Mouse (Mus musculus) liver, embryonic 13.5 days (tissue): Measurements from ENCODE around the gene Mlph. TPM values are rescaled to one million over a fixed set of nuclear protein-coding genes. Genes with fewer than 3 reads are reported as not detected.
A peak's percentile ranks its signal among the peaks of the same experiment; 100 is the strongest.

Experiments used
- ATAC-seq: fragments of 200-750 bp; cut with Nextera tagmentation; 2 replicates; pipeline ENCODE4 v1.8.0; 2017; ENCODE audit warnings: low read depth, mild to moderate bottlenecking, moderate number of reproducible peaks, moderate library complexity
- DNase-seq: peaks from one replicate; pipeline ENCODE4 v3.0.0; 2022
- H3K27ac ChIP-seq: fragments of 300-500 bp; sonication (generic); 2 replicates; pipeline ENCODE4 v1.5.1; 2015; ENCODE audit warnings: moderate library complexity, mild to moderate bottlenecking, inconsistent platforms
- H3K27me3 ChIP-seq: fragments of 300-500 bp; sonication (generic); 2 replicates; pipeline ENCODE4 v1.6.1; 2015; ENCODE audit warnings: mild to moderate bottlenecking, inconsistent platforms
- H3K36me3 ChIP-seq: fragments of 300-500 bp; sonication (generic); 2 replicates; pipeline ENCODE4 v1.6.1; 2015; ENCODE audit warnings: mild to moderate bottlenecking, inconsistent platforms
- H3K4me1 ChIP-seq: fragments of 300-500 bp; sonication (generic); replicated peaks from 2 replicates; pipeline ENCODE4 v1.6.1; 2015; ENCODE audit warnings: inconsistent platforms
- H3K4me2 ChIP-seq: fragments of 300-500 bp; sonication (generic); 2 replicates; pipeline ENCODE4 v1.6.1; 2015; ENCODE audit warnings: inconsistent platforms, mild to moderate bottlenecking, moderate library complexity
- H3K4me3 ChIP-seq: fragments of 300-500 bp; sonication (generic); replicated peaks from 2 replicates; pipeline ENCODE4 v1.5.1; 2015; ENCODE audit warnings: mild to moderate bottlenecking, inconsistent platforms
- H3K9ac ChIP-seq: fragments of 300-500 bp; sonication (generic); 2 replicates; pipeline ENCODE4 v1.6.1; 2015; ENCODE audit warnings: mild to moderate bottlenecking, inconsistent platforms
- H3K9me3 ChIP-seq: fragments of 300-500 bp; sonication (generic); replicated peaks from 2 replicates; pipeline ENCODE4 v1.6.1; 2016; ENCODE audit warnings: inconsistent platforms
- WGBS: fragments of 180-500 bp; shearing (Covaris S2); methylation state at CpG from one replicate; pipeline ENCODE4 v1.1.7; 2015; ENCODE audit not compliant: insufficient replicate concordance; 5-methylcytosine and 5-hydroxymethylcytosine counted together
- polyA plus RNA-seq: library from polyadenylated mRNA; unstranded; fragments of >200 nt; fragmentation: Nextera tagmentation; extraction: Ambion mirVana; gene quantifications from 2 replicates; pipeline ENCODE4 v1.2.1, GENCODE M21; 2015

Gene Mlph
- polyA plus RNA-seq, 1 experiment from 2014 or later: 0.07 TPM

GRCm38 (mm10) chr1:90969881-90970390 lies 55.1 kb downstream of the Mlph start:
- Histone ChIP-seq H3K4me3 (no peak overlapping the region), H3K36me3 (no peaks in the 10 kb centered on the region), H3K9me3 (no peaks in the 10 kb centered on the region), H3K4me1 (peaks cover 20% of the 10 kb centered on the region; the same call in 1 of the 2 replicates), H3K27me3 (no peaks in the 10 kb centered on the region), H3K27ac (no peak overlapping the region), H3K9ac (no peak overlapping the region), H3K4me2 (peak overlapping the region; percentile 38; the same call in 1 of the 2 replicates)
- no peak for ATAC-seq
- WGBS: 63% methylated on average over 10 of the region's 10 CpGs
- no peak for DNase-seq

GRCm38 (mm10) chr1:90972911-90973573 lies 58.2 kb downstream of the Mlph start:
- no peak overlapping the region for H3K4me3 ChIP-seq
- WGBS: 16% methylated on average over 9 of the region's 9 CpGs
- H3K27ac ChIP-seq: no peak overlapping the region
- no peak overlapping the region for H3K4me2 ChIP-seq
- H3K9me3 ChIP-seq: no peaks in the 10 kb centered on the region
- H3K27me3 ChIP-seq: no peaks in the 10 kb centered on the region
- ATAC-seq (peak; percentile 39; the same call in 1 of the 2 replicates), DNase-seq (peak; percentile 61)
- no peak overlapping the region for H3K9ac ChIP-seq
- H3K36me3 ChIP-seq: no peaks in the 10 kb centered on the region
- peaks cover 20% of the 10 kb centered on the region for H3K4me1 ChIP-seq

- H3K36me3 ChIP-seq: no peaks in the 10 kb centered on the region
- H3K27me3 ChIP-seq: no peaks in the 10 kb centered on the region
- H3K4me1 ChIP-seq: peaks cover 18% of the 10 kb centered on the region
- ATAC-seq (no peak), DNase-seq (no peak)
- no peak overlapping the region for H3K27ac ChIP-seq
- H3K4me2 ChIP-seq: no peak overlapping the region
- H3K9ac ChIP-seq: no peak overlapping the region
- WGBS: 62% methylated on average over 2 of the region's 2 CpGs
- no peaks in the 10 kb centered on the region for H3K9me3 ChIP-seq
- H3K4me3 ChIP-seq: no peak overlapping the region
Observed at GRCm38 (mm10) chr1:90973574-90973911, 58.7 kb downstream of the Mlph start.

GRCm38 (mm10) chr1:90974906-90975649 lies 60.2 kb downstream of the Mlph start:
- Histone ChIP-seq H3K27me3 (no peaks in the 10 kb centered on the region), H3K4me2 (no peak overlapping the region), H3K27ac (no peak overlapping the region), H3K4me1 (peaks cover 9% of the 10 kb centered on the region), H3K4me3 (no peak overlapping the region), H3K36me3 (no peaks in the 10 kb centered on the region), H3K9me3 (no peaks in the 10 kb centered on the region), H3K9ac (no peak overlapping the region)
- 16% methylated on average over 12 of the region's 12 CpGs for WGBS
- DNase-seq: no peak
- ATAC-seq: peak; percentile 36; the same call in 1 of the 2 replicates

DNA sequence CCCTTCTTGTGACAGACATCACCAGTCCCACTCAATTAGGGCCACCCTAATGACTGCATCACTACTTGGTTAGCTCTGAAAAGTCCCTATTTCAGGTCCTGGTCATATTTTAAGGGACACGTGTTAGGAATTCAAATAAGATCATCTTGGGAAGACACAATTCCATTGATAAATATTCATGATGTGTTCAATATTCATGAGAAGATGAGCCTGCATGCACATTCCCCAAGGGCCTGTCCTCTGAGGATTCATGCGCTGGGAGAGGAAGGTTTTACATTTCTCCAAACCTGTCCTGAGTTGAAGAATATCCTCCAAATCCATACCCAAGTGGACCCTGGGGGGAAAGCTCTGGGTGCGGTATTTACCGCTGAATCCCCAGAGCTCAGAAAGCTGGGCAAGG lies 61.1 kb downstream of the Mlph start:
- ATAC-seq (no peak), DNase-seq (no peak)
- H3K4me2 ChIP-seq: no peak overlapping the region
- no peaks in the 10 kb centered on the region for H3K9me3 ChIP-seq
- H3K27me3 ChIP-seq: no peaks in the 10 kb centered on the region
- H3K36me3 ChIP-seq: no peaks in the 10 kb centered on the region
- H3K4me3 ChIP-seq: no peak overlapping the region
- H3K27ac ChIP-seq: no peak overlapping the region
- H3K9ac ChIP-seq: no peak overlapping the region
- H3K4me1 ChIP-seq: peaks cover 6% of the 10 kb centered on the region
- 71% methylated on average over 4 of the region's 4 CpGs for WGBS

DNA sequence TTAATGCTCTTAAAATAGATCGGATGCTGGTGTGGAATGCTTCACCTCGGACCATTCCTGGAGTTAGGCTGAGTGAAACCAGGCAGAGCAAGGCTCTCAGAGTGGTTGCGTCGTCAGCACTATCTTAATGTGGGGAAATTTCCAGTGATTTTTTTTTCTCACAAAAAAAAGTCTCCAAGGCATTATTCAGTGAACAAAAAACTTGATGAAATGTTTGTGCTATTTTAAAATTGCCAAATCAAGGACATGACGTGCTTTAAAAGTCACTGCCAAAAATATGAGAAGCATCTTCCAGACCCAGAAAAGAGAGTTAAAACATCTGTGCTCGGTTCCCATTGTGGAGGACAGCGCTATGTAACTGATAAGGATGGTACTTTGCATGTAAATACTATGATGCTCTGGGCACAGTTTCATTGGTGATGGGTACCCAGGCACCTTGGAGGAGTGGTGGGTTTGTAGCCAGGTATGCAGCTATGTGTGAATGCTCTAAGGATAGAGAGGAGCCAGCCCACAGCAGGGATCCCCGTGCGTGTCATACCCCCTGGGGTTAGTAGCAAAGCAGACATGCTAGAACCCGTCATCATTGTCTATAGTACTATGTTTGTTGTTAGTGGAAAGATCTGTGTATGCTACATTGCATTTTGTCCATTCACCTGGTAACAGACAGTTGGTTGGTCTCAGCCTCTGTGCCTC lies 65.9 kb downstream of the Mlph start:
- H3K27me3 ChIP-seq: no peaks in the 10 kb centered on the region
- H3K4me3 ChIP-seq: no peak overlapping the region
- 67% methylated on average over 10 of the region's 10 CpGs for WGBS
- no peaks in the 10 kb centered on the region for H3K9me3 ChIP-seq
- no peaks in the 10 kb centered on the region for H3K36me3 ChIP-seq
- H3K4me1 ChIP-seq: no peaks in the 10 kb centered on the region
- no peak for ATAC-seq
- H3K9ac ChIP-seq: no peak overlapping the region
- no peak for DNase-seq
- no peak overlapping the region for H3K27ac ChIP-seq
- no peak overlapping the region for H3K4me2 ChIP-seq

- Histone ChIP-seq H3K27ac (no peak overlapping the region), H3K27me3 (no peaks in the 10 kb centered on the region), H3K9me3 (no peaks in the 10 kb centered on the region), H3K4me3 (no peak overlapping the region), H3K36me3 (no peaks in the 10 kb centered on the region), H3K4me1 (no peaks in the 10 kb centered on the region), H3K4me2 (no peak overlapping the region), H3K9ac (no peak overlapping the region)
- WGBS: 41% methylated on average over 3 of the region's 3 CpGs
- DNase-seq: no peak
- no peak for ATAC-seq
Observed at GRCm38 (mm10) chr1:90981346-90981745, 66.5 kb downstream of the Mlph start.

GRCm38 (mm10) chr1:90995916-90996315 lies 81.0 kb downstream of the Mlph start:
- WGBS: 68% methylated on average over 1 of the region's 1 CpGs
- H3K27me3 ChIP-seq: peaks cover 36% of the 10 kb centered on the region

GRCm38 (mm10) chr1:90997136-90997535 lies 82.3 kb downstream of the Mlph start:
- Histone ChIP-seq H3K27me3 (peaks cover 36% of the 10 kb centered on the region), H3K36me3 (no peaks in the 10 kb centered on the region), H3K27ac (no peak overlapping the region), H3K9me3 (0 out of 2 replicates have a peak, but pooled peaks cover 5% of the 10 kb centered on the region), H3K9ac (no peak overlapping the region), H3K4me2 (no peak overlapping the region), H3K4me1 (peaks cover 15% of the 10 kb centered on the region), H3K4me3 (no peak overlapping the region)
- DNase-seq (no peak), ATAC-seq (no peak)
- 42% methylated on average over 4 of the region's 4 CpGs for WGBS

More at GRCm38 (mm10) chr1:90995916-90996315, 81.0 kb downstream of the Mlph start:
- H3K9ac ChIP-seq: no peak overlapping the region
- no peak overlapping the region for H3K4me2 ChIP-seq
- peaks cover 15% of the 10 kb centered on the region for H3K4me1 ChIP-seq
- ATAC-seq (no peak), DNase-seq (no peak)
- H3K27ac ChIP-seq: no peak overlapping the region
- H3K9me3 ChIP-seq: 0 out of 2 replicates have a peak, but pooled peaks cover 5% of the 10 kb centered on the region
- H3K4me3 ChIP-seq: no peak overlapping the region
- H3K36me3 ChIP-seq: no peaks in the 10 kb centered on the region

GRCm38 (mm10) chr1:90997641-90998040 lies 82.8 kb downstream of the Mlph start:
- 0 out of 2 replicates have a peak, but pooled peaks cover 5% of the 10 kb centered on the region for H3K9me3 ChIP-seq
- ATAC-seq (no peak), DNase-seq (no peak)
- H3K27me3 ChIP-seq: peaks cover 36% of the 10 kb centered on the region
- H3K4me2 ChIP-seq: no peak overlapping the region
- 0 out of 2 replicates have a peak overlapping the region, but pooled peaks have one; percentile 64 for H3K4me3 ChIP-seq
- 61% methylated on average over 5 of the region's 5 CpGs for WGBS
- H3K9ac ChIP-seq: no peak overlapping the region
- H3K27ac ChIP-seq: no peak overlapping the region
- peaks cover 15% of the 10 kb centered on the region for H3K4me1 ChIP-seq
- no peaks in the 10 kb centered on the region for H3K36me3 ChIP-seq

DNA sequence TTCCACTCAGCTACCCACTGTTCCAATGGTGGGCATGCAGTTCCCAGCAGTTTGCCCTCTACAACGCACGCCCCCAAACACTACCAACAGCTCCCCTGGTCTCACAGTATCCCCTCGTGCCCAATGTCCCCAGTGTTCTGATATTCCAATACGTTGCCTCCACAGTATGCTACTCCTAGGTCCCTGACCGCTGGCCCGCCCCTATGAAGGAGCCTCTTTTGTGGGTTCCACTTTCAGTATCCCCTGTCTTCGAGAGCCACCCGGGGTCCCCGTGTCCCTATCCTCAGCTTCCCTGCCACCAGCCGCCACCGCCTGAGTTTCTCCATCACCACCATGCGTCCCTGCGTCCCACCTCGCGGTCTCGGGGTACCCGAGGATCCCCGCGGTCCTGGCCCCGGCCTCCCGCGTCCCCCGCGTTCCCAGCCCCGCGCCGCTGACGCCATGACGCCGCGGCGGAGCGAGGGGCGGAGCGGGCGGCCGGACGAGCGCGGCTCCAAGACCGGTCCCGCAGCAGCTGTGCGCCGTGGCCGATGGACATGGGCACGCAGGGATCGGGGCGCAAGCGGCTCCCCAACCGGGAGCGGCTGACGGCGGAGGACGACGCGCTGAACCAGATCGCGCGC lies 83.5 kb downstream of the Mlph start, which contains the start of gene Lrrfip1:
Lrrfip1 (plus strand) TSS at position 470 of the 623 bp plus-strand sequence.
- Histone ChIP-seq H3K27me3 (peaks cover 36% of the 10 kb centered on the region), H3K9ac (peak within 1 kb of the TSS; percentile 66), H3K4me3 (peak within 1 kb of the TSS; percentile 64), H3K4me1 (peaks cover 15% of the 10 kb centered on the region), H3K9me3 (0 out of 2 replicates have a peak, but pooled peaks cover 5% of the 10 kb centered on the region), H3K27ac (no peak within 1 kb of the TSS), H3K36me3 (no peaks in the 10 kb centered on the region), H3K4me2 (peak within 1 kb of the TSS; percentile 78)
- DNase-seq: no peak
- peak; percentile 41; the same call in 1 of the 2 replicates for ATAC-seq
- WGBS: 2% methylated on average over 59 of the region's 59 CpGs
